Mouse (Mus musculus) left cerebral cortex, postnatal 4 days (tissue): ENCODE data around the gene Rab35. TPM values are rescaled to one million over a fixed set of nuclear protein-coding genes. Genes with fewer than 3 reads are reported as not detected.

Experiments
- DNase-seq: peaks from one replicate; pipeline ENCODE4 v3.0.0-alpha.2; 2022
- intact Hi-C: fragments of 180-260 bp; cut with DNase I; formaldehyde crosslinking; loops from one replicate; pipeline ENCODE4 v1.15.1; 2025
- total RNA-seq, 2 experiments: library from RNA; stranded (reverse); gene quantifications; 2 replicates each; pipeline ENCODE4 v1.2.3; 2021

The Rab35 gene
- total RNA-seq, 2 experiments from 2014 or later = 93.8 to 97.7 TPM

DNA sequence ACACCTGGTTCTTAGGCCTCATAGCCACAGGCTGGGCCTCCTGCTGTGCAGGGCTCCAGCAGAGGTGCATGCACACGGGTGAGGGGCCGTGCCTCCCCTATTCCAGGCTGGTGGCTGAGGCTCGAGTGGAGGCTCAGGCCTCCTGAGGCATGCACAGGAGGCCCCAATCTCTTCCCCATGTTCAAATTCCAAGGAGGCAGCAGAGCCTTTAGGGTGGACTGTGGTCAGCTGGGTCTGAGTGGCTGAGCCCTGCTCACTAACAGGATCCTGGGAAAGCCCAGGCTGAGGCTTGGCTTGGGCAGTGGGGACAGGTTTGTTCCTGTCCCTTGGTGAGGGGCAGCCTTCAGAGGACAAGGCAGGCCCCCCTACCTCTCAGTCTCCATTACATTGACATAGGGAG lies 17.2 kb downstream of the Rab35 start:
- no peak for DNase-seq
- intact Hi-C loops = no loop called here

DNA sequence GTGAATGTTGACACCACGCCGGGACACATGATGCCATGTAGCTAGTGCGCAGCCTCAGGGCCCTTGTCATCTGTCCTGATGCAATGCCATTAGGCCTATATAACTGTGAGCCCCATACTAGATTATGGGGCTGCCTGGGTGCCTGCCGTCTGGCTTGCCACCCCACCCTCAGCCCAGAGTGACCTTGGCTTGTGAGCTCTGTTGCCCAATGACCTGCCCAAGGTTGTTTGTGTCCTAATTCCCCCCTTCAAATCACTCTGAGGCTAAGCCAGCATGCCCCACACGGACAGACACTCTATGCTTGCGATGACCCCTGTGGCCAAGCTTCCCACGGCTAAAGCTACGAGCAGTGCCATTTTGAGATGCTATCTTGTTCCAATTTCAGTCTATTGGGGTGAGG lies 18.0 kb downstream of the Rab35 start:
- intact Hi-C loops = loop anchor here (5.0 to 10.0 kb wide), 2 partner anchors 83 to 365 kb away; partner anchors contain the start of gene Bicdl1
- no peak for DNase-seq

DNA sequence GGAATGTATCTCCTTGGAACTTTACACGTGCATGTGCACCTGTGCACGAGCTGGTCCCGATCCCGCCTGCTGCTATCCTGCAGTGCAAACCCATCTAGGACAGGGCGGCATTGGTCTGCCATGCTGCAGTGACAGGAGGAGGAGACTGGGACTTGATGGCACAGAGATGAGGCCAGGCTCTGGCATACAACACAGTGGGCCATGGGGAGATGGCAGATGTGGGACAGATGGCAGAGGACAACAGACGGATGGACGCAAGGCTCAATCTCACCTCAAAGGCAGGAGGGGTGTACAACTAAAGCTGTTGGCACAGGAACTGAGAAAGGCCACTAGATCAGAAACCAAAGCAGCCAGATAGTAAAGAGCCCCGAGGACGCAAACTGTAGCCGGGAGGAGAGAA lies 19.2 kb downstream of the Rab35 start:
- intact Hi-C loops = loop anchor here (5.0 to 10.0 kb wide), 2 partner anchors 81 to 364 kb away; partner anchors contain the start of gene Bicdl1
- no peak for DNase-seq

DNA sequence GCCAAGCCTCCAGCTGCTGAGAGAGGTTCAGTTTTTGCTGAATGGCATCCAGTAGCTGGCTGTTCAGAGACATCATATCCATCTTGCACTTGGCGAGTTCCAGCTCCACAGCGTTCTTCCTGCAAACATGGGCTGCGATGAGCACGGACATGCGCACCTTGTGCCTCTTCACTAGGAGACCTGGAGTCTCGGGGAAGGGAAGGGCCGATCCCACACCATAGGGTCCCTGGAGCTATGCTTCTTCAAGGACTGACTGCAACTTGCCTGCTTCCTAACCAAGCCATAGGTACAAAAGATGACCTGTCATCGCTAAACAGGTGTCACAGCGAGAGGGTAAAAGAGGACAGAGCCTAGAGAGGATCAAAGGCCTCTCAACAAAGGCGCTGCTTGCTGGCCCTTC lies 20.1 kb downstream of the Rab35 start:
- intact Hi-C loops = loop anchor here (5.0 to 10.0 kb wide), 2 partner anchors 80 to 363 kb away; partner anchors contain the start of gene Bicdl1

DNA sequence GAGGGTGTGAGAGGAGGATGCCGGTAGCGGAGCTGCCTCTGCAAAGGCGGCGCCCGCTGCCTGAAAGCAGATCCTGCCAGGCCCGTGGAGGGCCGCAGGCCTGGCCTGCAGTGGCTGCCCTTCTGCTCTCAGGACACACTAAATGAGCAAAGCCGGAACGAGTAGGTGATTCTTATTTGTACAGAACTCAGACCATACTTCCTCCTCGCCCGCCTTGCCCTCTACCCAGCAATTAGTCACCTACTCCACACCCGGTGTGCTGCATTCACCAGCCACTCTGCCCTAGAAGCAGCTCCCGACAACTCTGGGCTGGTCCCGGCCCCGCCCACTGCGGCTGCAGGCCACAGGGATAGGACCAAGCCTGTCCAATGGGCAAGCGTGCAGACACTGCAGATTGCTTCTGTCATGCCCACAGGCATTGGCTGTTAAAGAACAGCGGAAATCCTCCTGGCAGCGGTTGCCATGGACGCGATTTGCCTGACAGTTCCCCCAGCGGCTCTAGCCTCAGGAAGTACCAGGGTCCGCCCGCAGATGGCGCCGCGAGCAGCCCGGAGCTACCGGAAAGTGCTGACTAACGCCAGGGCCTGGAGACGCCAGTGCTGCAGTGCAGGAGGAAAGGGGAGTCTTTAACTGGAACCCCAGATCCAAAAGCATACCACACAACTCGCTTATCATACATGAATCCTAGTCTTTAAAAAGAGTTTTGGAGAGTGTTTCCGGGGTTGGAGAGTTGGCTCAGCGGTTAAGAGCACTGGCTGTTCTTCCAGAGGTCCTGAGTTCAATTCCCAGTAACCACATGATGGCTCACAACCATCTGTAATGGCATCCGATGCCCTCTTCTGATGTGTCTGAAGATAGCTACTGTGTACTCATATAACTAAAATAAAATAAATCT lies 21.2 kb downstream of the Rab35 start:
- peak; percentile 100 for DNase-seq
- intact Hi-C loops = loop anchor here (5.0 to 10.0 kb wide), 2 partner anchors 79 to 362 kb away; partner anchors contain the start of gene Bicdl1

More for the DNA sequence above, 20.1 kb downstream of the Rab35 start:
- DNase-seq = no peak

DNA sequence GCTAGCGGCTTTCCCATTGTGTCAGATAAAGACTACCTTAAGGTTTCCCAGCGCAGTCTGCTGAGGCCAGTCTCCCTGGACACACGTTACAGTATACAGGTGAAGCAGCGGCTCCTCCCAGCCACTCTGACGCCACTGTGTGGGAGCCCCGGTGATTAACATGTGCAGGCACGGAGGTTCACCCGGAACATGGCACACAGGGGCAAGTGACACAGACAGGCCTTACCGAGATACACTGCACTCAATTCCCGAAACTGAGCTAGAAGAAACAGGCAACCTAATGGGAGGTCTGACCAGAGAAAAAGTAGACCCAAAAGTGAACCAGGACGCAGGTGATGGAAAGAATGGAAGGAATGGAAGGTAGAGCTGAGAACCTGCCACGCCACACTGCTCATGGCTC lies 22.1 kb downstream of the Rab35 start:
- no peak for DNase-seq
- intact Hi-C loops = loop anchor here (5.0 to 10.0 kb wide), 2 partner anchors 79 to 361 kb away; partner anchors contain the start of gene Bicdl1

DNA sequence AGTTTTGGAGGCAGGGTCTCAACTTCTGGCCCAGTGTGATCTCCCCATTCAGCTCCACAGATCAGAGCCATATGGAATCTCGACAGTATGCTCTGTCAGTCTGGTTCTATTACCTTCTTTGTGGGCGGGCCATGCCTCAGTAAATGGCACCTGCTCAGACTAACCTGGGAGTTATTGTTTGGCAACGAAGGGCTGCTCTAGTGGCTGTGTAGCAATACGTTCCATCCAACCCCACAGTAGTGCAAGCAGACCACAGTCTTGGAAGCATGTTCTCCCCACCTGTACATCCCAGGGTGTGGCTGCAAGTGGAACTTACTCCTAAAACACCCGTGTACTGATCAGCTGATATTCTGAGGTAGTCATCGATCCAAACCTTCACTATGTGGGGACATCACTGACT lies 25.0 kb downstream of the Rab35 start:
- intact Hi-C loops = loop anchor here (10.0 kb wide), 1 partner anchor 358 kb away; no protein-coding TSS in a partner anchor
- no peak for DNase-seq

DNA sequence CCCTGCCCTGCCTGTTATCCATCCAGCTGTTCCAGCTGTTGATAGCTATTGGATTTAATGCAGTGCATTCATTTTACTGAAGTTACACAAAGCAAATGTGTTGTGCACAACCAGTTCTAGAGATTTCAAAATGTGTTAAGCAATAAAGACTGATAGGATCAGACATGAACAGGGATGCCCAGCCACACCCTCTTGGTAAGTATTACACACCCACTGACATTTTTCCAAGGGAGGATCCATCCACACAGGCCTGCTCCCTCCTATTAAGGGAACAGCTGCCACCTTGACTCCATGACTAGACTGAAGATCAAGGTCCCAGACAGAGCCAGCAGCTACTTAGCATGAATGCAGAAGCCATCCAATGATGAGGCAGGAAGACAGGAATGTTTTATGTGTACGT lies 25.5 kb downstream of the Rab35 start:
- no peak for DNase-seq
- intact Hi-C loops = loop anchor here (10.0 kb wide), 1 partner anchor 358 kb away; no protein-coding TSS in a partner anchor

DNA sequence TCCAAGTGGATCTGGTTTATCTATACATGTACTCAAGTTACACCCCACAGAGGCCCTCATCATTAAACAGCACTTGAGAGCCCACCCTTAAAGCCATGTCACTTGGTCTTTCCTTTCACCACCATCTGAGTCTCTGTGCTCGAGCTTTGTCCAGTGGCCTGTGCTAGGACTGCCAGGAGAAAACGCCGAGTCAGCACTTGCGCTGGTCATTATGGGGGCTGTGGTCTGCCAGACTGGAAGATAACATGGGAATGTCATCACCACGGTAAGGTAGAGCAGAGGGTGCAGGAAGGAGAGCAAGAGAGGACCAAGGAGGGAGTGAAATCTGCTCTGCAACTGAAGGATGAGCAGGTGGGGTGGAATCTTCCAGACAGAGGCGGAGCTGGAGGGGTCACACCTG lies 26.6 kb downstream of the Rab35 start:
- peak; percentile 0 for DNase-seq
- intact Hi-C loops = loop anchor here (10.0 kb wide), 1 partner anchor 356 kb away; no protein-coding TSS in a partner anchor

DNA sequence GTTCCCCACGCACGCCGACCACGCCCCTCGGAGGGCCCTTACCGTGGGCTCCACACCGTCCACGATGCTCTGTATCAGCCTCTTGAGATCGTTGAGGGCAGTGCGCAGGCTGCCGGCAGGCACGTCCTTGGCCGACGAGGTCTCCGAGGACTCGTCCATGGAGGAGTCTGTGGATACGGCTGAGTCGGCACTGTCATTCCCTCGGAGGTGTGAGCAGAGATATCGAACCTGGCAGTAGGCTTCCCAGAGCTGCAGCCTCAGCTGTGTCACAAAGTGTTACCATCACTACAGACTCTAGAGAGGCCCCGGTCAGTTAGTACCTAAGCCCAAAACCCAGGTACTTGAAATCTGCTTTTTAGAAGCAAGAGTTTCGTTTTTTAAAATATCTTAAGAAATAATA lies 30.9 kb downstream of the Rab35 start:
- DNase-seq = no peak
- intact Hi-C loops = no loop called here

DNA sequence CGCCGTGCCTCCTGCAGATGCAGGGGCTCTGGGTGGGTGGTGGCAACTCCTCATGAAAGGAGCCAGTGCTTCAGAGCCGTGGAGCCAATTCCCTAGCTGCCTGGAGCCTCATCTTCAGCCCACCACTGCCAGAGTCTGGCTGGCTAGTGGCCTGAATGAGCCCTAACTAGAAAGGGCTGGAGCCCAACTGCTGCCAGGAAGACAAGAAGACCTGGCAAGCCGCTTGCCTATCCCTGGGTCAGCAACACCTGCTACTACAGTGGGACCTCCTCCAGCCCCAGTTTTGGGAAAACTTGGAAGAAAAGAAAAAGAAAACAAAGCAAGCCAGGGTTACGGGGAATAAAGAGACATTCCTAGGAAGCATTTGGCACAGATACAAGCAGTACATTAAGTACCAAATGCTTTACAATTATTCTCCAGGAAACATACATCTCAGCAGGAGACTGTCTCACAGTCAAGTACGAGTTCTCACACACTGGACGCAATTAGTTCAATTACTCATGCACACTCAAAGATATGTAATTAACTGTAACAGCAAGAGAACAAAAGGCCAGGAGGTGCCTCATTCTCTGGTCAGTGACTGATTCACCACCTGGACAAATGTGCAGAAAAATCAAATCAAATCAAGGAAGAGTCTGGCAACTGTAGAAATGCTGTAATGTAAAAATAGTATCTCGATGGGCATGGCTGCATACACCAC lies 34.8 kb downstream of the Rab35 start:
- intact Hi-C loops = loop anchor here (5.0 kb wide), 1 partner anchor 51 kb away; no protein-coding TSS in a partner anchor
- peak; percentile 84 for DNase-seq

DNA sequence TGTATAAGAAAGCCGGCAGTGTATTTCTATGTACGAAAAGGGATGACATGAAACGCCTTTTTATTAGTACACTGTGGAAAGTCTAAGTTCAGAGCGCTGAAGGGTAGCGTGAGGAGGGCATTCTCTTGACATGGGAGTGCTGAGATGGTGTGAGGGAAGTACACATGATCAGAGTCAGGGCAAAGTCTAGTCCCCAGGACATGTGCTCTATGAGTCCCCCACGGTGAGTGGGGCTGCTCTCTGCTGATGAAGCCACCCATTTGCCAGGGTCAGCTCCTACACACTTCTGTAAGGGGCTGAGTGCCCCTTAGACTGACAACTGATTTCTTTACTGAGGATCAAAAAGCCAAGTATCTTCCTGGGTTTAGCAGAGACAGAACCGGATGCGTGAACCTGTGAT lies 35.5 kb downstream of the Rab35 start:
- intact Hi-C loops = loop anchor here (5.0 kb wide), 1 partner anchor 50 kb away; no protein-coding TSS in a partner anchor
- no peak for DNase-seq

DNA sequence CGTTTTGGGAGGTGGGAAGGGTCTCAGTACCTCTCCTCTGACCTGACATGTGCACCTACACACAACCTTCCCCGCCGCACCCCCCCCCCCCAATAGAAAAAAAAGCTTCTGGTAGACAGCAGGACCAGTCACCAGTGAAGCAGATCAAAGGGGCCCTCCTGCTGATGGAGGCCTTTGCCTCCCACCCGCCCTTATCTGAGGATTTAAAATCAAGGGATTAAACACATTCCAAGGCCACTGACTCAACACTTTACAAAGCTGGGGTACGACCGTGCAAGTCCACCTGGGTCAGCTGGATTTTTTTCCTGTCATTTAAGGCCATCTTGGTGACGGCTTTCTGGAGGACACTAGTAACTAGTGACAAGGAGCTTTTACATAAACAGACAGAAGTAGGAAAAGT lies 36.2 kb downstream of the Rab35 start:
- DNase-seq = no peak
- intact Hi-C loops = loop anchor here (5.0 kb wide), 1 partner anchor 49 kb away; no protein-coding TSS in a partner anchor

DNA sequence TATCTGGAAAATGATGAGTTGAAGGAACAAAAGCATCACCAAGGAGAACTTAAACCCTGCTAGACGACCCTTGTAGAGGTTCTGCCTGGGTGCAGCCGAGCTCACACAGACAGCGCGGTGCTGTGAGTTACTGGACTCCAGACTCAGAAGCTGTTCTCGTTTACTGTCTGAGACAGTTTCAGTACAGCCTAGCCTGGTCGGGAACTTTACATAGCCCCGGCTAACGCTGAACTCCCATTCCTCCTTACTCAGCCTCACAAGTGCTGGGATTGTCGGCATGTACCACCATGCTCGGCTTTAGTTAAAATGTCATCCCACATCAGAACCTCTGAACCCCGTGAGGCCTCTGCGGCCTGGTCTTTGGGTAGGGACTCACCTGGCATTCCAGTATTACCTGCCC lies 37.3 kb downstream of the Rab35 start:
- DNase-seq = no peak
- intact Hi-C loops = loop anchor here (5.0 kb wide), 1 partner anchor 48 kb away; no protein-coding TSS in a partner anchor

DNA sequence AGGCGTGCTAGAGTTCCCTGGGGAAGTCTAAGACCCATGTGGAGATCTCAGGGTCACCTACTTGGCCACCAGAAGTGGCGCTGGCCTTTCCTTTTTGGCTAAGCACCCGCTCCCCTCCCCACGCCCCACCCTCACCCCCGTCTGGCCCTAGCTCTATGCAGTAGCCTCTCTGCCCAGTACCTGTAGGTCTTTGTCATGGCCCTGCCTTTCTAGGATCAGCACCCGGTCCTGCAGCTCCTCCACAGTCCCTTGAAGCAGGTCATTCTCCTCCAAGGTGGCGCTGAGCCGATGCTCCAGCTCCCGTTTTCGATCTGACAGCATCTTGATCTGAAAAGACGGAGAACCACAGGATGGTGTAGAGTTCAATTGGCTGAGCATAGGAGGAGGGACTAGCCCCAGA lies 38.3 kb downstream of the Rab35 start:
- intact Hi-C loops = loop anchor here (5.0 kb wide), 1 partner anchor 47 kb away; no protein-coding TSS in a partner anchor

DNA sequence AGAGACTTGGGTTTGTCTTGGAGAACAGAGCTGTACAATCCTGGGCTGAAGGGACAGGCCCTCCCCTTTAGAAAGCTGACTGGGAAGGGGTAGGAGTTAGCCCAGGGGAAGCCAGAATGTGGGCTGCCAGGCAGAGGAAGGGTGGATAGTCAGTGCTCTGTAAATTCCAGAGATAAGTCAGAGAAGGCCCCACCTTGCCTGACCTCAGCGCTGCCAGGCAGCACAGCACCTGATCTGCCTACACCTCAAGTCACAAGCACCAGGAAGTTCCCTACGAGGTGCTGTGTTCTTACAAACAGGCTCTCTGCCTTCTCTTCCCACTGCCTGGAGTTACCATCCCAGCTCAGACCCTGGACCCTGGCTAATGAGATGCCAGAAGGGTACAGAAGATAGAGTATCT lies 38.7 kb downstream of the Rab35 start:
- DNase-seq = no peak
- intact Hi-C loops = no loop called here

More for the DNA sequence above, 38.3 kb downstream of the Rab35 start:
- no peak for DNase-seq

DNA sequence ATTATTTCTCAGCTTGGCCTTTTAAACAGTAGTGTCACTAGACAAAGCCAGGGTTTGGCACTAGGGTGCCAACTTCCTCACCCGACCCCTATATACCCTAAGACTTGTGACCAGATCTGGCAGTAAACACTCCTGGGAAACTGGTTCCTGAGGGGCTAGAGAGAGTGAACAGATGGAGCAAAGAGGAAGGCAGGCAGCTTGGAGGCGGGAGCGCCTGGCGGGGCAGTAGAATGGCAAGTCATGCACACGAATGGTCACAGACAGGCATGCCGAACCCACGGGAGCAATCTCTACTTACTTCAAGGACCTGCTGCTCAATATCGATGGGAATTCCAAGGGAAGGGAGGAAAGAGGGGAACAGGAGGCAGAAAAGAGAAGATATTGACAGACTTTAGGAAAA lies 40.1 kb downstream of the Rab35 start:
- peak; percentile 54 for DNase-seq
- intact Hi-C loops = no loop called here

DNA sequence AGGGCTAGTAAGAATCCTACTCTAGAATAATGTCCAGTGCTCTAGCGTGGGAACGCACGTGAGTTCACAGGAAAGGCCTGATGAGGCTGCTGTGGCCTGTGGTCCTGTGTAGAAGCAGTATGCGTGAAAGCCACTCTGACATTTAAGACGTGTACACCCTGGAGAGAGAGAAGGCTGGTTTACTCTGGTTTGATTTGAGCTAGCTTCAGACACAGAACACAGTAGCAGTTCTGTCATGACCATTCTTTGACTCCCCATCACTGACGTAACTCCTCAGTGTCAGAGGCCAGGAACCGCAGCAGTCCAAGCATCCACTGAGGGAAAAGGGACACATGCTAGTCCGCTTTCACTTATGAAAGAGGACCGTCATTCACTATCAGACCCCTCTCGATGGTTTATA lies 53.4 kb downstream of the Rab35 start:
- intact Hi-C loops = no loop called here
- no peak for DNase-seq

DNA sequence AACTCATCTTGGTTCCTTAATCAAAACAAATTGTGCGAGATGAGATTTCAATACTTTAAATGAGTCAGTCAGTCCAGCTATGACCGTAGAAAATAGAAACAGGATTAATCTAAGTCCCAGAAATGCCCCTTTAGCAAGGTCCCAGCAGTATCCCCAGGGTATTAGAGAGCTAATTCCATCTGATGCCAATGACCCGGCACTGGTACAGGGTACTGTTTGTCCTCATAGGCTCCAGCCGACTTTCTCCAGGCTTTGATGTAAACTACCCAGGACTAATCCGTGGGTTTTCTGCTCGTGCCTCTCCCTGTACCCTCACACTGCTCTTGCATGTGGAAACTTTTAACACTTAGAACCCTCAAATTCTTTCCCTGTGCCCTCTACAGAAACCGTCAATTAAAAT lies 55.0 kb downstream of the Rab35 start:
- DNase-seq = no peak
- intact Hi-C loops = no loop called here

DNA sequence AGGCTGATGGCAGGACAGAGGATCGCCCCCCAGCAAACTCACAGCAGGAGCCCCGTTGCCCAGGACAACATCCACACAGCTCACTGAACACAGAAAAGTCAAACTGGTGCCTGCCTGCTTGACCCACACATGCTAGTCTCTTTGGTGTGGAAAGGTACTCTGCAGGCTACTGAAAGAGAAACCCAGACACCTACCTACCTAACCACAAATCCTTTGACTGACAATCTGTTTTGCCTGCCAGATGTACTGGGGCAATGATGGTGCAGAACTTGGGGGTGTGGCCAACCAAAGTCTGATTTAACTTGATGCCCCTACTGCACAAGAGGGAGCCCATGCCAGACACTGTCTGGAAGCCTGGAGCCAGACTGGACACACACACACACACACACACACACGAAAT lies 61.6 kb downstream of the Rab35 start:
- DNase-seq = no peak

DNA sequence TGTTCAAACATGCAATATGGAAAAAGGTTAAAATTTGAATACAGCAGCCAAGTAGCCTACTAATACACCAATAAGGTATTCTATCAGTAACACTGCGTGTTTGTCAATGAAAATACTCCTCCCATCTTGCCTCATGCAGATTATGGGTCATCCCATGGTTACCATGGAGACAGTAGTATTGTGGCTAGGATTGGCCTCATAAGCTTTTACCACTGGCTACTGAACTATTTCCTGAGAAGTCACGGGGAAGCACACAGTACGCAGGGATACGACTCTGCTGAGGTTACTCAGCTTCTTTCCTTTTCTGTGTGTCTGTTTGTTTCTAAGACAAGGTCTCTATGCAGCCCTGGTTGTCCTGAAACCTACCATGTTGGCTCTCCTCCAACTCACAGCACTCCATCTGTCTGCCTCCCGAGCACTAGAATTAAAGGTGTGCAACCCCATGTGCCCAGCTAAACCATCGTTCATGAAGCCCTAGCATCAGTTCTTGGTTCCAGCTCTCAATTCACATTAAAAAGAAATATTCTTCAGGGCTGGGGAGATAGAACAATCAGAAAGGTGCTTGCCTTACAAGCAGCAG lies 63.6 kb downstream of the Rab35 start:
- intact Hi-C loops = no loop called here
- DNase-seq = no peak

More for the DNA sequence above, 61.6 kb downstream of the Rab35 start:
- intact Hi-C loops = no loop called here
